Mouse (Mus musculus): ENCODE data around the gene Snx1. TPM values are rescaled to one million over a fixed set of nuclear protein-coding genes. Genes with fewer than 3 reads are reported as not detected.

Gene Snx1
- polyA plus RNA-seq (2017; shearing (Covaris generic)), result 164 TPM

DNA sequence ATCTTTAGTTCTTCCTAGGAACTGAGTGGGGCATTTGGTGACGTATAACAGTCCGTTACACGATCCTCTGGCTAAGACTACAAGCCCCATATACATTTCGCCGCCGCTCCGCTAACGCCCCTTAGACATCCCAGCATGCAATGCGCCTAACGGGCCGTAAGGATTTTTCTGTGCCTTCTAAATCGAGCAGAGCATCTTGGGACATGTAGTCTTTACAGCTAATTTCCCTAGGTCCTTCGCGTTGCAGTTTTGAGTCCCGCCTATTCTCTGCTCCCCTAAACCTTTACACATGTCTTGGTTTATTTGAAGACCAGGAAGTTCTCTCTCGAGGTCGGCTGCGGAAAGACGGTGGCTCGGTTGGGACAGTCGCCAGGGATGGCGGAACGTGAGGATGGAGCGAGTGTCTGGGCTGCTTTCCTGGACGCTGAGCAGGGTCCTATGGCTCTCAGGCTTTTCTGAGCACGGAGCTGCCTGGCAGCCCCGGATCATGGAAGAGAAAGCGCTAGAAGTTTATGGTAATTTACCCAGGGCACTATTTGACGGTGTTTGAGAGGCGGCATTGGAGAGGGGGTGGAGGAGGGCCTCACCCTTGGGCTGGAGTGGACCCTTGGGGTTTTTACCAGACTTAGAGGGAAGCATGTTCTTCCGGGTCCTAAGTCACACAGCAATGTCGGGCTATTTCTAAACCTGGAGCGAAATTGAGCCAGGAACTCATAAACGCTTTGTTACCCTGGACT is at the start of gene Snx1, which contains the start of gene Ciao2a:
Snx1 (minus strand) TSS at position 132 of the 737 bp plus-strand sequence.
Ciao2a (plus strand) TSS at position 156 of the 737 bp plus-strand sequence.

DNA sequence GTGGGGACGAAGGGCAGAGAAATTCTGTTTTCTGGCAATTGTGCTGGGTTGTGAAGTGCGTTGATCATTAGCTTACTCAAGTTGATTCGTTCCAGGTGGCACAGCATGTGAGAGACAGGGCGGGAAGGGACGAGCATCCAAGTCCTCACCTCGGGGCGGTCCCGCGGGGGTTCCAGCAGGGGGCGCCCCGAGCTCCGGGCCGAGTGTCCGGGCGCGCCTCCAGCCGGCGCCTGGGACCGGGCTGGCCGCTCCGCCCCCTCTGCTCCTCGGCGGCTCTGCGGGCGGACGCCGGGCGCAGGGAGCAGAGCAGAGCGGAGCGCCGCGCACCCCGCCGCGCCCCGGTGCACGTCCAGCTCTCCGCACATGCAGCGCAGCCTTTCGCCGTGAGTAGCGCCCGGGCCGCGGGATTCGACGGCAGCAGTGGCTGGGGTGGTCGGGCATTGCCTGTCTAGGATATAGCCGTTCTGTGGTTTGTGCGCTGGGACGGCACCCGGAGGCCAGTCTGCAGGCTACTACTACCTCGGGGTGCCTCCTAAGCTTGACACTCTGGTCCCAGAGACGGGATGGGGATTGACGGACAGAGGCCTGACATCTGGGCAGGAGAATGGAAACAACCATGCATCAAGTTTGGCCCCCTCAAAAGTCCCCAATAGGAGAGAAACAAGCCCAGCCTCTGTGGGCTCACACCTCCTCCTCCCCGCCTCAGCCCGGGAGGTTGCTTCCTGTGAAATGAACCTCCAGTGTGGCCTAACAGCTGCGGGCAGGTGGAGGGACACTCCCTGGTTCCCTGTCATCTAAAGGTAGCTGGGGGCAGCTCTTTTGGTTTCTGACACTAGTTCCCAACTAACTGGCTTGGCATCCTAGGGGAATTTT is 31.8 kb upstream of the Snx1 start, which contains the start of gene Dapk2:
Dapk2 (plus strand) TSS at position 266 of the 873 bp plus-strand sequence.

DNA sequence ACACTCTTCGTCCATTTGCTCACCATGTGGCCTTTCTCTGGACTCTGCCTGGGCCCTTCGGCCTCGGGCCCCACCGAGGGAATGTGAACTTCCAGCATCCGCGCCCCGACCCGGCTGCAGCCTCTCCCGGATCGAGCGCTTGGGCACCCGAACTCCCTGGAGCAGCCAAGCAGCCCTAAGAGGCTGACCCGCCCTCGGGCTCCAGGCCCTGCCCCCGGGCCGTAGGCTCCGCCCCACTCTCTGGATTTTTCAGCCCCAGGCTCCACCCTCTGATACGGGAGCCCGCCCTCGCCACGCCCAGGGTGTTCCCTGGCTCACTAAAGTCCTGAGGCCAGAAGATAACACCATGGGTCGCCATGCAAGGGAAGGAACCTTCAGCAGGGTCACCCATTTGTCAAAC is 56.8 kb downstream of the Snx1 start, which contains the start of gene Snx22:
Snx22 (minus strand) TSS at position 137 of the 400 bp plus-strand sequence.

DNA sequence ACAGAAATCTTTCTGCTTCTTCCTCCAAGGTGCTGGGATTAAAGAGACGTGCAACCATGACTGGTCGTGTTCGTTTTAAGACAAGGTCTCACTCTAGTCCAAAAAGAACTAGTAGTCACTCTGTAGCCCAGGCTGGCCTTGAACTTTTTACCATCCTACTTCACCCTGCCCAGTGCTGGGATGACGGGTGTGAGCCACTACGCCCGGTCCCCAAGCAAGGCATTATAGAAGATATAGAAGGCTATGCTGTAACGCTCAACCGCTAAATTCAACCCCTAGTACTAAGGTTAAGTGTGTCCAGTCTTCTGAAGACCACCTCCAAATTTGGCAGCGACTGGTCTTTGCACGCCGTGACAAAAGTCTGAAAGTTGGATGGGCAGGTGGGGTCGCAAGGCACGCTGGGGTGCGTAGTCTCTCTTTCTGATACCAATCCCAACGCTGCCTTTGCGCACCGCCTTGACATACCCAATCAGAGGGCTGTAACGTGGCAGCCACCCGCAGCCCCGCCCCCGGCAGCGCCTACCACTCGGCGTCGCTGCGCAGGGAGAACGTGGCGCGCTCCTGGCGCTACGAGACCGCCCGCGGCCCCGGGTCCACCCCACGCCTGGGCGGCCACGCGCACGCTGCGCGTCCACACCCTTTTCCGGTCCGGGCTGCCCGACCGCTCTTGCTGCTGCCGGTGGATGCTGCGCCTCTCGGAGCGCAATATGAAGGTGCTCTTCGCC is 66.6 kb downstream of the Snx1 start, which contains the start of gene Ppib:
Ppib (plus strand) TSS at position 640 of the 725 bp plus-strand sequence.

Other genes with a start within 250 kb of the Snx1 start
- gene Pclaf, start 236.3 kb downstream of the Snx1 start, polyA plus RNA-seq (2017; shearing (Covaris generic)), result 16.5 TPM
- 48.2 TPM for gene Trip4, start 217.8 kb downstream of the Snx1 start, polyA plus RNA-seq (2017; shearing (Covaris generic))
- gene Csnk1g1, start 217.7 kb downstream of the Snx1 start, polyA plus RNA-seq (2017; shearing (Covaris generic)), result 47.1 TPM
- gene Ppib, start 66.4 kb downstream of the Snx1 start, polyA plus RNA-seq (2017; shearing (Covaris generic)), result 368 TPM
- gene Snx22, start 56.9 kb downstream of the Snx1 start, polyA plus RNA-seq (2017; shearing (Covaris generic)), result 1.4 TPM
- gene Ciao2a, start within 50 bp of the Snx1 start, polyA plus RNA-seq (2017; shearing (Covaris generic)), result 151 TPM
- 0.71 TPM for gene Dapk2, start 31.6 kb upstream of the Snx1 start, polyA plus RNA-seq (2017; shearing (Covaris generic))
- 59.4 TPM for gene Herc1, start 223.9 kb upstream of the Snx1 start, polyA plus RNA-seq (2017; shearing (Covaris generic))

All from inflammation-experienced regulatory T-cells, adult 16 weeks (primary cell).